In genomic region chr15:82164496-82164895, GRCm38 (mm10) we compare ENCODE assay signal across 12 mouse cellular contexts. TPM values are rescaled to one million over a fixed set of nuclear protein-coding genes. Genes with fewer than 3 reads are reported as not detected.
A peak's percentile ranks its signal among the peaks of the same experiment; 100 is the strongest.
DNase-seq lines count a peak whose midpoint lies in the region; ATAC-seq and TF ChIP-seq lines count a peak whose summit lies in the region.
"Had no signal": no experiment of that assay in that cellular context is flagged by ENCODE, and none has a peak within 500 bp of the region (broad histone marks: within the 10 kb centered on the region; RNA-seq: fewer than 3 reads in every experiment).

No protein-coding gene starts in this region.

- no peak for DNase-seq in heart, postnatal 10 days
- no peak for DNase-seq in spleen, adult 2 months (ENCODE audit: low read depth in 1 of 2, low spot score in 2 of 2)
- DNase-seq in spleen, postnatal 4 days (ENCODE audit: low spot score in 2 of 2), result no peak
- DNase-seq in frontal cortex, adult 2 months (ENCODE audit: extremely low spot score in 1 of 2, low spot score in 1 of 2), result no peak
- DNase-seq in spleen, postnatal 36 days (ENCODE audit: low spot score in 2 of 2), result no peak
- no peak for DNase-seq in cerebellum, postnatal 36 days
- DNase-seq: lung, postnatal 14 days; right cerebral cortex, postnatal 4 days had no signal

- H3K9me3 ChIP-seq in heart, embryonic 13.5 days, result no peaks in the 10 kb centered on the region
- no peaks in the 10 kb centered on the region for H3K9me3 ChIP-seq in limb, embryonic 12.5 days
- H3K9me3 ChIP-seq: hindbrain, embryonic 15.5 days; neural tube, embryonic 13.5 days had no signal

- TF ChIP-seq POLR2A in spleen, adult 2 months (IDR thresholded peaks at IDR 0.05; ENCODE audit: low read depth, low read length), result no peak

- H3K4me3 ChIP-seq in heart, embryonic 13.5 days, result no peak overlapping the region
- H3K4me3 ChIP-seq in spleen, adult 2 months (ENCODE audit: extremely low read depth, insufficient read depth, insufficient read length), result no peak overlapping the region
- H3K4me3 ChIP-seq in limb, embryonic 12.5 days (replicated peaks), result no peak overlapping the region
- H3K4me3 ChIP-seq: hindbrain, embryonic 15.5 days; neural tube, embryonic 13.5 days had no signal

- H3K27ac ChIP-seq in heart, embryonic 13.5 days (replicated peaks), result peak overlapping the region; percentile 13
- peak overlapping the region; percentile 71 for H3K27ac ChIP-seq in spleen, adult 2 months (ENCODE audit: insufficient read depth, low read length)
- H3K27ac ChIP-seq in limb, embryonic 12.5 days, result peak overlapping the region; percentile 14; the same call in 1 of the 2 replicates
- H3K27ac ChIP-seq: hindbrain, embryonic 15.5 days; neural tube, embryonic 13.5 days had no signal

- intact Hi-C loops in heart, postnatal 10 days (cut with DNase I), result loop anchor here (2.0 kb wide), 1 partner anchor 26 kb away; no protein-coding TSS in a partner anchor

- H3K27me3 ChIP-seq in heart, embryonic 13.5 days (replicated peaks), result no peaks in the 10 kb centered on the region
- no peaks in the 10 kb centered on the region for H3K27me3 ChIP-seq in spleen, adult 2 months (ENCODE audit: control insufficient read depth, insufficient read depth, low read length)
- no peaks in the 10 kb centered on the region for H3K27me3 ChIP-seq in limb, embryonic 12.5 days
- H3K27me3 ChIP-seq: hindbrain, embryonic 15.5 days; neural tube, embryonic 13.5 days had no signal

- no peaks in the 10 kb centered on the region for H3K36me3 ChIP-seq in heart, embryonic 13.5 days
- H3K36me3 ChIP-seq in spleen, adult 2 months (ENCODE audit: control insufficient read depth, insufficient read depth, low read length), result no peaks in the 10 kb centered on the region
- 0 out of 2 replicates have a peak, but pooled peaks cover 4% of the 10 kb centered on the region for H3K36me3 ChIP-seq in limb, embryonic 12.5 days
- H3K36me3 ChIP-seq: hindbrain, embryonic 15.5 days; neural tube, embryonic 13.5 days had no signal

- 0 out of 2 replicates have a peak overlapping the region, but pooled peaks have one; percentile 20 for H3K4me2 ChIP-seq in heart, embryonic 13.5 days
- H3K4me2 ChIP-seq in limb, embryonic 12.5 days, result no peak overlapping the region
- H3K4me2 ChIP-seq: hindbrain, embryonic 15.5 days; neural tube, embryonic 13.5 days had no signal

- no peak for TF ChIP-seq CTCF in spleen, adult 2 months (IDR thresholded peaks at IDR 0.05; ENCODE audit: extremely low read depth, insufficient read depth, insufficient read length, insufficient replicate concordance)

- peaks cover 99% of the 10 kb centered on the region for H3K4me1 ChIP-seq in heart, embryonic 13.5 days
- peaks cover 65% of the 10 kb centered on the region for H3K4me1 ChIP-seq in spleen, adult 2 months (ENCODE audit: control insufficient read depth, insufficient read depth, insufficient read length)
- H3K4me1 ChIP-seq in limb, embryonic 12.5 days (replicated peaks), result peaks cover 66% of the 10 kb centered on the region

- H3K9ac ChIP-seq in heart, embryonic 13.5 days, result peak overlapping the region; percentile 35; the same call in 1 of the 2 replicates
- no peak overlapping the region for H3K9ac ChIP-seq in limb, embryonic 12.5 days (replicated peaks)
- H3K9ac ChIP-seq: hindbrain, embryonic 15.5 days; neural tube, embryonic 13.5 days had no signal

- 52% methylated on average over 7 of the region's 7 CpGs for WGBS in heart, embryonic 13.5 days
- 67% methylated on average over 7 of the region's 7 CpGs for WGBS in spleen, adult 2 months
- 78% methylated on average over 7 of the region's 7 CpGs for WGBS in limb, embryonic 12.5 days

- ATAC-seq in heart, embryonic 13.5 days (ENCODE audit: extremely low read depth, insufficient number of reproducible peaks, low FRiP score, low TSS enrichment), result no peak
- no peak for ATAC-seq in limb, embryonic 12.5 days (ENCODE audit: insufficient number of reproducible peaks, insufficient read depth, low FRiP score, low TSS enrichment, low read depth)

RNA-seq across cellular contexts. Expression of gene Srebf2, which starts 17.5 kb away (rescaled TPM):
- polyA plus RNA-seq in heart, embryonic 13.5 days (2015; fragmentation: Nextera tagmentation; extraction: Ambion mirVana), result 89.4 and 92.6 TPM in 2 replicates
- 10 to 100 TPM; 35.1 to 38.8 TPM for total RNA-seq in heart, postnatal 10 days (2021)
- polyA plus RNA-seq in spleen, adult 2 months (2012; rRNA removed), result 204 and 317 TPM in 2 replicates
- 186 and 188 TPM in 2 replicates for polyA plus RNA-seq in limb, embryonic 12.5 days (2016; fragmentation: Nextera tagmentation; extraction: Ambion mirVana)
- 142 and 155 TPM in 2 replicates for polyA plus RNA-seq in frontal cortex, adult 2 months (2012; rRNA removed)

RNA-seq across cellular contexts. Expression of gene Ccdc134, which starts 36.8 kb away (rescaled TPM):
- 9.0 and 9.6 TPM in 2 replicates for polyA plus RNA-seq in heart, embryonic 13.5 days (2015; fragmentation: Nextera tagmentation; extraction: Ambion mirVana)
- total RNA-seq in heart, postnatal 10 days (2021), result 1 to 10 TPM; 5.1 to 5.5 TPM
- 16.2 and 16.7 TPM in 2 replicates for polyA plus RNA-seq in spleen, adult 2 months (2012; rRNA removed)
- polyA plus RNA-seq in limb, embryonic 12.5 days (2016; fragmentation: Nextera tagmentation; extraction: Ambion mirVana), result 23.4 and 26.6 TPM in 2 replicates
- 23.1 TPM in 2 replicates for polyA plus RNA-seq in frontal cortex, adult 2 months (2012; rRNA removed)

RNA-seq across cellular contexts. Expression of gene Shisa8, which starts 48.1 kb away (rescaled TPM):
- 0.17 and 0.21 TPM in 2 replicates for polyA plus RNA-seq in heart, embryonic 13.5 days (2015; fragmentation: Nextera tagmentation; extraction: Ambion mirVana)
- total RNA-seq in heart, postnatal 10 days (2021), result under 1 TPM in 1 of 2 experiments, not detected in 1; 0.36 TPM
- polyA plus RNA-seq in spleen, adult 2 months (2012; rRNA removed), result 5.4 and 14.7 TPM in 2 replicates
- 0.10 and 0.23 TPM in 2 replicates for polyA plus RNA-seq in limb, embryonic 12.5 days (2016; fragmentation: Nextera tagmentation; extraction: Ambion mirVana)
- 57.1 and 79.6 TPM in 2 replicates for polyA plus RNA-seq in frontal cortex, adult 2 months (2012; rRNA removed)

RNA-seq across cellular contexts. Expression of gene Tnfrsf13c, which starts 59.7 kb away (rescaled TPM):
- 0.15 TPM in 1 of 2 replicates, not detected in the other for polyA plus RNA-seq in heart, embryonic 13.5 days (2015; fragmentation: Nextera tagmentation; extraction: Ambion mirVana)
- total RNA-seq in heart, postnatal 10 days (2021), result under 1 TPM; 0.27 to 0.69 TPM
- 120 and 179 TPM in 2 replicates for polyA plus RNA-seq in spleen, adult 2 months (2012; rRNA removed)
- polyA plus RNA-seq in limb, embryonic 12.5 days (2016; fragmentation: Nextera tagmentation; extraction: Ambion mirVana), result 0.10 TPM in 1 of 2 replicates, not detected in the other
- 1.4 and 2.6 TPM in 2 replicates for polyA plus RNA-seq in frontal cortex, adult 2 months (2012; rRNA removed)

Comparison
In these comparisons a context has a peak if more than half of its experiments do, and no peak if none do; other contexts are left out.
1. H3K27ac ChIP-seq: peak in every context shown above with its lines; median percentile 71 in spleen, adult 2 months; 14 in limb, embryonic 12.5 days; 13 in heart, embryonic 13.5 days.